Mouse (Mus musculus) heart, embryonic 16.5 days (tissue): ENCODE results near the gene Nphp1. TPM values are rescaled to one million over a fixed set of nuclear protein-coding genes. Genes with fewer than 3 reads are reported as not detected.

Experiments used
- ATAC-seq: fragments of 200-750 bp; cut with Nextera tagmentation; replicated peaks from 2 replicates; pipeline ENCODE4 v1.8.0; 2017; ENCODE audit warnings: moderate number of reproducible peaks; ENCODE audit not compliant: insufficient read depth, low FRiP score; ENCODE audit errors: extremely low read depth
- H3K27ac ChIP-seq: fragments of 300-500 bp; sonication (generic); 2 replicates; pipeline ENCODE4 v1.5.1; 2014; ENCODE audit warnings: mild to moderate bottlenecking, low read length, control low read depth, moderate library complexity
- H3K27me3 ChIP-seq: fragments of 300-500 bp; sonication (generic); 2 replicates; pipeline ENCODE4 v1.6.1; 2014; ENCODE audit warnings: low read length, mixed read lengths; ENCODE audit not compliant: control insufficient read depth, insufficient read depth
- H3K36me3 ChIP-seq: fragments of 300-500 bp; sonication (generic); 2 replicates; pipeline ENCODE4 v1.6.1; 2014; ENCODE audit not compliant: control insufficient read depth, insufficient read depth
- H3K4me1 ChIP-seq: fragments of 300-500 bp; sonication (generic); 2 replicates; pipeline ENCODE4 v1.6.1; 2014; ENCODE audit warnings: low read length, mixed read lengths; ENCODE audit not compliant: control insufficient read depth, insufficient read depth
- H3K4me2 ChIP-seq: fragments of 300-500 bp; sonication (generic); 2 replicates; pipeline ENCODE4 v1.6.1; 2014; ENCODE audit warnings: low read depth, mild to moderate bottlenecking, control low read depth, low read length
- H3K4me3 ChIP-seq: fragments of 300-500 bp; sonication (generic); 2 replicates; pipeline ENCODE4 v1.5.1; 2014; ENCODE audit warnings: mild to moderate bottlenecking, control low read depth, low read length
- H3K9ac ChIP-seq: fragments of 300-500 bp; sonication (generic); 2 replicates; pipeline ENCODE4 v1.6.1; 2014; ENCODE audit warnings: low read length, control low read depth
- H3K9me3 ChIP-seq: fragments of 300-500 bp; sonication (generic); replicated peaks from 2 replicates; pipeline ENCODE4 v1.6.1; 2016; ENCODE audit warnings: low read length; ENCODE audit not compliant: control insufficient read depth
- WGBS: fragments of 180-500 bp; shearing (Covaris S2); extraction: QIAGEN DNeasy Blood & Tissue Kit; methylation state at CpG from one replicate; pipeline ENCODE4 v1.1.7; 2014; 5-methylcytosine and 5-hydroxymethylcytosine counted together
- polyA plus RNA-seq: library from polyadenylated mRNA; unstranded; fragments of >200 nt; fragmentation: Nextera tagmentation; extraction: Ambion mirVana; gene quantifications from 2 replicates; pipeline ENCODE4 v1.2.1, GENCODE M21; 2015

The Nphp1 gene
- 19.1 and 23.7 TPM in 2 replicates for polyA plus RNA-seq

DNA sequence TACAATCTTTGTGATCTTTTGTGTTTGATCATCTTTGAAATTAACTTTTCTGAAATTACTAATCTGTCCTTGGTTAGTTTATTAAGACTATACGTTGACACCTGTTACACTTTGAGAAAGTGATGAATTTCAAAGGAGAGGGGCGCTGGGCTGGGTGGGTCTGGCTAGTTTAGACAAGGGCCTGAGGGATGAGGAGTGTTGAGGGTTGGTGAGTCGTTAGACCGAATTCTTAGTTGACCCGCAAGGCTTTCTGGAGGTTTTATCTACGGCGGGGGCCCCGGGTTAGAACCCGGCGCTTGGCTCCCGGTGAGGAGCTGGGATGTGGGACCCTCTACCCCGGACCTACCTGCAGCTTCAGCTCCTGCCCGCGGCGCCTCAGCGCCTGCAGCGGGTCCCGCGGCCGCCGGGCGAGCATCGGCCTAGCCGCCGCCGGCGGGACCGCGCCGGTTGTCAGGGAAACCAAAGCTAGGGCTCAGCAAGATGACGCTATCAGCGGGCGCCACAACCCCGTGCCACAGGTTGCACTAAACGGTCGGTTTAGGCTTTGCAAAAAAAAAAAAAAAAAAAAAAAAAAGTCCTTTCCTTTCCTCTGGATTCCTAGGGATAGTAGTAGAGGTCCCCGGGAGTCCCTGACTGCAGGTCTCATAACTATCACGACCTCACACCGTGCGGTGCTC lies at the start of gene Nphp1:
Gene Nphp1 (minus strand): TSS at position 458 of the 677 bp plus-strand sequence.
- peak; percentile 71 for ATAC-seq
- H3K36me3 ChIP-seq = no peaks in the 10 kb centered on the region
- peaks cover 13% of the 10 kb centered on the region for H3K4me1 ChIP-seq
- H3K4me2 ChIP-seq = peak within 1 kb of the TSS; percentile 90
- no peaks in the 10 kb centered on the region for H3K9me3 ChIP-seq
- H3K27ac ChIP-seq = peak within 1 kb of the TSS; percentile 66
- H3K4me3 ChIP-seq = peak within 1 kb of the TSS; percentile 74
- H3K9ac ChIP-seq = peak within 1 kb of the TSS; percentile 90
- under 1% methylated on average over 40 of the region's 40 CpGs for WGBS
- no peaks in the 10 kb centered on the region for H3K27me3 ChIP-seq

DNA sequence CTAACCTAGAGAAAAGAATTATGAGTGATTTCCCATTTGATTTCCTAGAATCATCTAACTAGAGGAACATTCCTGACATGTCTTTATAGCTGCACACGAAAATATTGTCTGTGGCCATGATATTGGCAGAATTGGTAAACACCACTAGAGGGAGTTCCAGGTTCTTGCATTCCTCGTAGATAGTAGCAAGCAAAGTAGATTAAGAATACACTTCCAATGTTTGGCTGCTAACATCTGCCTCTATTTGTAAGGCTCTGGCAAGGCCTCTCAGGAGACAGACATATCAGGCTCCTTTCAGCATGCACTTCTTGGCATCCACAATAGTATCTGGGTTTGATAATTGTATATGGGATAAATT lies 44.1 kb upstream of the Nphp1 start:
- no peak overlapping the region for H3K4me3 ChIP-seq
- no peaks in the 10 kb centered on the region for H3K9me3 ChIP-seq
- ATAC-seq = no peak
- H3K27me3 ChIP-seq = peaks cover 11% of the 10 kb centered on the region
- H3K27ac ChIP-seq = no peak overlapping the region
- H3K36me3 ChIP-seq = no peaks in the 10 kb centered on the region
- peaks cover 8% of the 10 kb centered on the region; the same call in 1 of the 2 replicates for H3K4me1 ChIP-seq
- no peak overlapping the region for H3K4me2 ChIP-seq
- WGBS = 19% methylated on average over 2 of the region's 2 CpGs
- no peak overlapping the region for H3K9ac ChIP-seq

DNA sequence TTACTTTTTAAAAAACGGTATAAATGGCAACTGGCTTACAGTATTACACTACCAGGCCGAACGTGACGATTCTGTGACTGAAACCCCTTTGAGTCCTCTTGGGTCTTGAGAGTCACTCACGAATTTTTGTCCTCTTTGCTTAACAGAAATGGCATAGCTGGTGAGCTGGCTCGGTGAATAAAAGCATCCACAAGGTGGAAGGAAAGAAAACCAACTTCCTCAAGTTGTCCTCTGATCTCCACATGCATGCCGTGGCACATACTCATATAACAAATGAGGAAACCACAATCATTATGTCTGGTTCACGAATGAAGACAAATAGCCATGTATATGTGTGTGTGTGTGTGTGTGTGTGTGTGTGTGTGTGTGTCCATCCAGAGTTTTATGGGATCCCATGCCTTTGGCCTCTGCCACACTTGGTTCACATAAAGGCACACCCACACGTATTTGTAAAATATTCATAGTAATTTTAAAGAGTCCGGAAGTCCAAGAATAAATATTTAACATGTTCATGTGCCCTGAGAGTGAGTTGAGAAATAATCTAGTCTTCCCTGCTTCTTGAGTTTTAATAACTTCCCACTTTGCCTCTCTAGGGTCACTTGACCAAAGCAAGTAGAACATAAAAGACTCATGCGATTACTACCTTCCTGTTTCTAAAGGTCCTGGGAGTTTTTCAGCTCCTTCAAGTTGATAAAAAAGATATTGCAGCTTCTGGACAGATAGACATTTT lies 43.6 kb upstream of the Nphp1 start:
- Histone ChIP-seq H3K9ac (no peak overlapping the region), H3K9me3 (no peaks in the 10 kb centered on the region), H3K4me2 (peak overlapping the region; percentile 62), H3K27ac (no peak overlapping the region), H3K27me3 (peaks cover 8% of the 10 kb centered on the region), H3K4me3 (peak overlapping the region; percentile 68), H3K36me3 (peaks cover under 1% of the 10 kb centered on the region; the same call in 1 of the 2 replicates), H3K4me1 (peaks cover 8% of the 10 kb centered on the region; the same call in 1 of the 2 replicates)
- ATAC-seq = 0 out of 2 replicates have a peak, but pooled peaks have one; percentile 42
- 37% methylated on average over 11 of the region's 11 CpGs for WGBS

DNA sequence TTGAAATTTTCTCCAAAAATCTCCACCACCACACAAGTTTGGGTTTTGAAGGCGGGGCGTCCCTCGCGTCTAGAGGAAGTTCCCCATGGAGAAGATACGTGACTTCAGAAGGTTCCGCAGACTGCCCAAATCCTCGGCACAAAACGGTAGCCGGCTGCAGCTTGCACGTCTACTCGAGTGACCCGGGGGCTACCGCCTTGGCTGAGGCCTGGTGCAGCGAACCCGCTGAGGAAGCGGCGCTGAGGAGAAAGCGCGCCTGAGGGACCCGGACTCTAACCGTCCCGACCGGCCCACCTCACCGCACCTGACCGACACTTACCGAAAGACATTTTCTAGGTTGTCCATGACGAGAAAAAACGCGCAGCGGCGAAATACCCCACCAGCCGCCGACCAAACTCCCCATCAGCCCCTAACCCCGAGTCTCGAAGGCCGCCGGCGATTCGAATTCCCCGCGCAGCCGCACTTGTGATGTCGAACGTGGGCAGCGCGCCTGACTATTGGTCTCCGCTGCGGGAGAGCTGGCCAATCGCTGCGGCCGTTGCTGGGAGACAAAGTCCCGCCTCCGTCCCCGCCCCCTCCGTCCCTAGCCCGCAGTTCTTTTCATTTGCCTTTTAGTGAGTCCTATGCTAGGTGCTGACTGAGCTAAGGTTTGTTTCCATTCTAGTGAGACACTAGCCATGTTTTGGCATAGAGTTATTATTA lies 42.9 kb upstream of the Nphp1 start, which contains the start of gene Bub1:
Gene Bub1 (minus strand): TSS at position 465 of the 702 bp plus-strand sequence.
- peak within 1 kb of the TSS; percentile 70 for H3K9ac ChIP-seq
- peaks cover 8% of the 10 kb centered on the region; the same call in 1 of the 2 replicates for H3K4me1 ChIP-seq
- peak; percentile 98 for ATAC-seq
- peak within 1 kb of the TSS; percentile 68 for H3K4me3 ChIP-seq
- H3K27ac ChIP-seq = no peak within 1 kb of the TSS
- H3K9me3 ChIP-seq = no peaks in the 10 kb centered on the region
- H3K36me3 ChIP-seq = peaks cover 2% of the 10 kb centered on the region; the same call in 1 of the 2 replicates
- 0 out of 2 replicates have a peak, but pooled peaks cover 3% of the 10 kb centered on the region for H3K27me3 ChIP-seq
- peak within 1 kb of the TSS; percentile 62 for H3K4me2 ChIP-seq
- WGBS = under 1% methylated on average over 56 of the region's 56 CpGs

DNA sequence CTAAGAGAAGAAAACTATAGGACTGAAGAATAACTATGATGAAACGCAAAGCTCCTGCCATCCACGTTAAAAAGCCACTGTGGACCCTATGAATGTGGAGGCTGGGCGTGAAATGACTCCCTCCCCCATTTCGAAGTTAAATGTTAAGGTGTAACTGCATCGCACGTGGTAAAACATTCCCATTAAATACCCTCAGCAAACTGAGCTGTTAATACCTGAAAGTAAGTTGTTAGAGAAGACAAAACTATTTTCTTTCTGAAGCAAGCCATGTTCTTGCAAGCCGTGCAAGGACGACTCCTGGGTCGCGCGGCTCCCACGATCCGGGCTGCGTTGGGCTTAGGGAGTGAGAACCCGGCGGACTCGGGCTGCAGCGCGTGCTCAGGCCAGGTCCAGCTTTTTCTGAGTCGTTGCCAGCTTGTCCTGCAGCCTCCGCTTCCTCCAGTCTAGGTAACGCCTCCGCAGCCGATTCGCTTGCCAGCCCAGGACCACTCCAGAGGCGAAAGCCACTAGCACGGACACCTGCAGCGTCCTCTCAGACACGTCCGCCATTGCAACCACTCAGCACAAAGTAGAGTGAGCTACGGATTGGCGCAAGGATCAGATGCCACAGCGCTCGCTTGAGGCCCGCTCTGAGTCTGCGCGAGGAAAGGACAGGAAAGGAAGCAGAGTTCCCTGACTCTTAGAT lies 3.4 kb upstream of the Nphp1 start, which contains the start of gene Mtln:
Gene Mtln (minus strand): TSS at position 570 of the 685 bp plus-strand sequence.
- Histone ChIP-seq H3K36me3 (no peaks in the 10 kb centered on the region), H3K4me3 (peak within 1 kb of the TSS; percentile 68), H3K9ac (peak within 1 kb of the TSS; percentile 78), H3K27ac (peak within 1 kb of the TSS; percentile 83), H3K4me1 (peaks cover 13% of the 10 kb centered on the region), H3K4me2 (peak within 1 kb of the TSS; percentile 72), H3K9me3 (no peaks in the 10 kb centered on the region), H3K27me3 (no peaks in the 10 kb centered on the region)
- WGBS = under 1% methylated on average over 37 of the region's 37 CpGs
- peak; percentile 90 for ATAC-seq

DNA sequence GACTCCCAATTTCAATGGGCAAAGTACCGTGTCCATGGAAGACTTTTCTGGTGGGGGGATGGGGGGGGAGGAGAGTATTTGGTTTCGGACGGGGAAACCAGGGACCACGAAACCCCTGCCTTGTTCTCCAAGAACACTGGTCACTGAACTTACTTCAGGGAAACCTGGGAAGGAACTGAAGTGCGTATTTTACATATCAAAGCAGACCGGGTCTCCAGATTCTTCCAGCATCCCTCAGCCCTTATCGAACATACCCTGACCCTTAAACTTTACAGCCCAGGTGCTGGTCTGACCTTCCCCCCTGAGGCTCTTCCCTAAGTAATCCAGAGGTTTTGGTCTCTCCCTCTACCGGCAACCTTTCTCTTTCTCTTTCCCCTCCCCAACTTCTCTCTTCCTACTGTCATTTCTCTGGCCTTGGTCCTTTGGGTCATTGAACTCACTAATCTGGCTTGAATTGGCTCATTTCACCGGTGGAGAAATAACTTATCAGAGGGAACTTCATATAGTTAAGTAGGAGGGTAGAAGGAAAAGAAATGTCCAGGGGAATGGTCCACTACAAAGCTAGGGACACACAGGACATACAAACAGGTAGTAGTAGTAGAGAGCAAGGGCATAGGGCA lies 1.1 kb upstream of the Nphp1 start:
- Histone ChIP-seq H3K9ac (no peak overlapping the region; the same call in 1 of the 2 replicates), H3K36me3 (no peaks in the 10 kb centered on the region), H3K9me3 (no peaks in the 10 kb centered on the region), H3K27ac (no peak overlapping the region), H3K4me1 (peaks cover 13% of the 10 kb centered on the region), H3K4me3 (peak overlapping the region; percentile 74), H3K4me2 (peak overlapping the region; percentile 90), H3K27me3 (no peaks in the 10 kb centered on the region)
- ATAC-seq = no peak
- WGBS = 32% methylated on average over 9 of the region's 9 CpGs

DNA sequence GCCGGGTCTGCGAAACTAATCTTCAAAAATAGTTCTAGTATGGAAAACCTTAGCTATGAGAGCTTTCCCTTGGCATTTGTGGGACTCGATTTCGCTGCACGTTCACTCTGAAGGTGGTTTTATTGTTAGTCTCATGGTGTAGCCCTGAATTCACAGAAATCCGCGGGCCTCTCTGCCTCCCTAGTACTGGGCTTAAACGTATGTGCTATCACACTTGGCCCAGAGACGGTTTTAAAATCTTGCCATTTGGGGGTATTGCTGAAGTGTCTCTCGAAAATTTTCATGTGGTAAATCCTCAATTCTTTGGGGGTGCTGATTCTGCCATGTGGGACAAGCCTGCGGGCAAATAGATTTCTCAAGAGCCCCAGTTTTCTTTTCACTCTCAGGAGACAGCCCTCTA lies 441 bp upstream of the Nphp1 start:
- Histone ChIP-seq H3K36me3 (no peaks in the 10 kb centered on the region), H3K27ac (peak overlapping the region; percentile 66), H3K4me3 (peak overlapping the region; percentile 74), H3K27me3 (no peaks in the 10 kb centered on the region), H3K4me2 (peak overlapping the region; percentile 90), H3K9me3 (no peaks in the 10 kb centered on the region), H3K4me1 (peaks cover 13% of the 10 kb centered on the region), H3K9ac (peak overlapping the region; percentile 90)
- 4% methylated on average over 11 of the region's 11 CpGs for WGBS
- ATAC-seq = no peak

DNA sequence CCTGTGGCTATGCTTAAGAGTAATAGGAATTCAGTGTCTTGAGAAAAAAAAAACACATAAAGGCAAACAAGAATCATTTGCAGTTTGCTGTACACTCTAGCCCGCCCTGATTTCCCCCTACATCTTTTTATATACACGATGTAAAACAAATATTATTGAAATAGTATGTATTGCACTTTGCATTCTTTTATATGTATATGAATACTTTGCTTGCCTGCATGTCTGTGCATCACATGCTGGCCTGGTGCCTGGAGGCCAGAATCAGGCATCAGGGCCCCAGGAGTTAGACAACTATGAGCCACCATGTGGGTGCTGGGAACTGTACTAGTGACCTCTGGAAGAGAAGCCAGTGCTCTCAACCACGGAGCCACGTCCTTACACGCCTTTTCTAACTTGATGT lies 1.5 kb downstream of the Nphp1 start:
- WGBS = 89% methylated on average over 5 of the region's 5 CpGs
- H3K27me3 ChIP-seq = no peaks in the 10 kb centered on the region
- no peak for ATAC-seq
- H3K9ac ChIP-seq = no peak overlapping the region
- no peak overlapping the region for H3K4me3 ChIP-seq
- H3K36me3 ChIP-seq = no peaks in the 10 kb centered on the region
- H3K9me3 ChIP-seq = no peaks in the 10 kb centered on the region
- H3K27ac ChIP-seq = no peak overlapping the region
- peaks cover 13% of the 10 kb centered on the region for H3K4me1 ChIP-seq
- H3K4me2 ChIP-seq = no peak overlapping the region
